Mouse (Mus musculus): ENCODE data around the gene Vmn1r179.
"Not testable (repeated sequence)": the region's sequence is repeated elsewhere in the genome, so short reads cannot be mapped to it uniquely, and the experiment has no call there.

The Vmn1r179 gene

GRCm38 (mm10) chr7:23926678-23927077 lies at the start of gene Vmn1r179:
Vmn1r179 (plus strand) TSS chr7:23926978.
- DNase-seq (ENCODE audit: low read depth, low spot score), result no peak

- DNase-seq (ENCODE audit: low read depth, low spot score), result no peak
These were observed 35.1 kb upstream of the Vmn1r179 start, which contains the start of gene Vmn1r178 for GRCm38 (mm10) chr7:23891709-23892108. Vmn1r178 (plus strand) TSS chr7:23892009.

GRCm38 (mm10) chr7:23950332-23950731 lies 23.6 kb downstream of the Vmn1r179 start, which contains the start of gene Vmn1r180:
Vmn1r180 (plus strand) TSS chr7:23950632.
- no peak for DNase-seq (ENCODE audit: low read depth, low spot score)

- not testable (repeated sequence) for DNase-seq (ENCODE audit: low read depth, low spot score)
These were observed 41.3 kb downstream of the Vmn1r179 start for GRCm38 (mm10) chr7:23968044-23968443.

GRCm38 (mm10) chr7:23974315-23974714 lies 47.5 kb downstream of the Vmn1r179 start, which contains the start of gene Vmn1r181:
Vmn1r181 (plus strand) TSS chr7:23974615.
- not testable (repeated sequence) for DNase-seq (ENCODE audit: low read depth, low spot score)
